Mouse (Mus musculus) spleen, postnatal 36 days (tissue): ENCODE results near the gene Klrb1c.
"Not testable (repeated sequence)": the region's sequence is repeated elsewhere in the genome, so short reads cannot be mapped to it uniquely, and the experiment has no call there.

Experiments used
- DNase-seq, 2 experiments: peaks; one replicate each; pipeline ENCODE4 v3.0.0; 2022; ENCODE audit warnings: low spot score in 2 of 2, mixed read lengths in 1 of 2

Gene Klrb1c

DNA sequence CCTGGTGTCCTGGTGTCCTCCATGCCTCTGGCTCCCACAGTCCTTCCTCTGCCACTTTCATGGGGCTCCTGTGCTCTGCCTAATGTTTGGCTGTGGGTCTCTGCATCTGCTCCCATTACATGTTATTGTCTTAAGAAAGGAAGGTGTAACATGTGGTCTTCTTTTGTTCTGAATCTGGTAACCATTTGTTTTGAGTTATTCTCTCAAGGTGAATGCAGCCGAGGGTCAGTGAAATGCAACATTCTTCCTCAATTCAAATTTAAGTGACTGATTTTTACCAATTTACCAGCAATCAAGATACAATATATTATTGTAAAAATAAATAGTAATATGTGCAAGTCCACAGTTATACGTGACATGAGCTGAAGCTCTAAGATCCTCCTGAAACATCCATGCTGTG is at the start of gene Klrb1c:
Gene Klrb1c (minus strand): TSS at position 101 of the 400 bp plus-strand sequence.
- DNase-seq: no peak

DNA sequence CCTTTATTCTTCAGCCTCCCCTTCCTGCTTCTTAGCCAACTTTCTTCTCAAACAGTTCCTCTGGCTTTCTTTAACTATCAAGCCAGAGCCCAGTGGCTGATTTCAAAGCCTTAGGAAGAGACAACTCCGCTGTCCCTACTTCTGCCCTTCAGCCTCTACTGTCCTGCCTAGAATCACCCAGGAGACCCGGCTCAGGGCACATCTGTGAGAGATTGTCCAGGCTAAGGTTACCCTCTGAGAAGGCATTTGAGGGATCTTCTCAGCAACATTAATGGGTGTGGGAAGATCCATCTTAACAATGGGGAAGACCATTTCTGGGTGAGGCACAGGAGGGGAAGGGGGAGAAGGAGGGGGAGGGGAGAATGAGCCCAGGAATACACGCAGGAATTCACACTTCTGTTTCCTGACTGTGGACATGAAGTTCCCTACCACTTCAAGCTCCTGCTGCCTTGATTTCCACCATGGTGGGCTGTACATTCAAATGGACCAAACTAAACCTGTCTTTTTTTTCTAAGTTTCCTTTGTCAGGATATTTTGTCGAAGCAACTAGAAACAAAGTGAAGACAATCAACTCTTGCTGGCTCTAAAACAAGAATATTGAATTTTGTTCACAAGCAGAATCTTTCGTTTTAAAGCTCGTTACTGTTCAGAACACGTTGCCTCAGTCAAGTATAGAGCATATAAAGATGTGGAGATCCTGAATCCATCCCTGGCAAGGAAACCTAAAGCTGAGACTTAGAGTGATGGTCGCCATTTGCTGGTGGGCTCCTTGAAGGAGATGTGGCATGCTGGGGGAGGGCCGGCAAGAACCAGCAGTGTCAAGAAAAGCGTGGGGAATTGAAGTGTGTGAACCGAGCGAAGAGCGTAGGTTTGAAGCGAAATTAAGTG is 48.7 kb upstream of the Klrb1c start:
- DNase-seq: no peak

DNA sequence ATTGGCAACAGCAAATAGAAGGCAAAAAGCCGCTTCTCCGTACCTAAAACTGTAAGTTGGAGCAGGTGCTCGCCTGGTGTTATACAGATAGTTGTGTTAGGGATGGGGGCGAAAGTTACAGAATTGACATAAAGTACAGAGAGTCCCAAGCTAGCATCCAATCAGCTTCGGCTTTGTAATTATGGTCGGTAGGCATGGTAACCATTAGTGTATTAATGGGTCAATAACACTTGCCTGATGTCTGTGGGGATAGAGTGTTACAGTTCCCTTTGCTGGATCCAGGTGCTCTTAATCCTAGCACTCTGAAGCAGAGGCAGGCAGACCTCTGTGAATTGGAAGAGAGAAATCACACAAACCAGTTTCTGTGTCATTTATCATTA is 47.9 kb upstream of the Klrb1c start:
- DNase-seq: no peak

DNA sequence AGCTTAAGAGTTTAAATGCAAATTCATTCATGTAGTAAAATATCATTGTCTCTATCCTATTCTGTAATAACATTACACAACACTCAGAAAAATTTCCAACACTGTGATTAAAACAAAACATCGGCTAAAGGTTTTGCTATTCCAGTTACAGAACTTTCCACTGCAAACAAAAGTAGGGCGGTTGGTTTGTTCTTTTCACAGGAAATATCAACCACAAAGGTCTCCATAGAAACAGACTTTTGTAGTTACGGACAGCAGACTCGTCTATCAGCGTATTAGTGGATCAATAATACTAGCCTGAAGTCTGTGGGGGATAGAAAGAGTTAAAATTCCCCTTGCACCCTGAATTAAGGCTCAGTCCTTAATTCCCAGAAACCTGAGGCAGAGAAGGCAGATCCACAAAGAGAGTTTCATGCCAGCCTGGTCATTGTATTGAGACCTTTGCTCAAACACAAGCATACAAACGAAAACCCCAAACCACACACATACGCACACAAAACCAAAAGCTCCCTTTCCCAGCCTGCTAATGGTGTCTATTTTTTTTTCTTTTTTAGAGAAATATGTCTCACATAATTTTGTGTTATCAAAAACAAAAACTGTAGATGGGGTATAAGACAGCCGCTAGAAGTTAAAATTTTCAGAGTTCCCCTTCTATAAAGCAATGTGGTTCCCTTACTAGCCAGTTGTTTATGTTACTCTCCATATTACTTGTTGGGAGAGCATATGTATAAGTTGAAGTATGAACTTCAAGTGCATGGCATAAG is 47.4 kb upstream of the Klrb1c start:
- DNase-seq: no peak

DNA sequence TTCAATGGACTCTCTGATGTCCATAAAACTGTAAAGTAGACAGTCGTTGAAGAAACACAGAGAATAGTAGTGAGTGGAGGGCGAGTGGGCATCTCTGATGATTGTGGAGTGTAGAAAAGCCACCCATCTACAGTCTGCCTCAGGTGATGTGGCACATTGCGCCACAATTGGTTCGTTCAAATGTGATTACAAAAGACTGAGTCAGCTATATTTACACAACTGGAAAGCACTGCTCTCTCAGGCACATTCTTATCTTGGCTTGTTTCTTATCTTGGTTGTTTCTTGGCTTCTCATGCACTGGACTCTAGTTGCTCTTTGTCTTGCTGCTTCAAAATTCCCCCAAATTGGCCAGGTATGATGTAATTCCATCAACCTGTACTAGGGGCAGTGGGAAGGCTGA is 46.6 kb upstream of the Klrb1c start:
- DNase-seq: no peak

DNA sequence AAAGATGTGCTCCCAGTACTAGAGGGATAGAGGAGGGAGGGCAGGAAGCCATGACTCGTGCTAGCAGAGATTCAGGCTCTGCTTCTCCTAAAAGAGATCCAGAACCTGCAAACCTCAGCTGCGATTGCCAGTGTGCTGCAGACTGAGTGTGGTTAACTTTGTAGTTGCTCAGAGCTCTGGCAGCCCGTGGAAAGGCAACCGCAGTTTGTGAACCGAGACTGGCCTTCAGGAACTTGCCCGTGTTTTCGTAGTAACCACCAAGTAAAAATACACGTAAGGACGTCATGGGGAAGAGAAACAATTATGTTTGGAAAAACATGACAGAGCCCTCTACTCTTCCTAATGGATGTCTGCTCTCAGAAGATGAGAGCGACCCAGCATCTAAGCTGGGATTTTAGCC is 44.0 kb upstream of the Klrb1c start:
- DNase-seq: no peak

DNA sequence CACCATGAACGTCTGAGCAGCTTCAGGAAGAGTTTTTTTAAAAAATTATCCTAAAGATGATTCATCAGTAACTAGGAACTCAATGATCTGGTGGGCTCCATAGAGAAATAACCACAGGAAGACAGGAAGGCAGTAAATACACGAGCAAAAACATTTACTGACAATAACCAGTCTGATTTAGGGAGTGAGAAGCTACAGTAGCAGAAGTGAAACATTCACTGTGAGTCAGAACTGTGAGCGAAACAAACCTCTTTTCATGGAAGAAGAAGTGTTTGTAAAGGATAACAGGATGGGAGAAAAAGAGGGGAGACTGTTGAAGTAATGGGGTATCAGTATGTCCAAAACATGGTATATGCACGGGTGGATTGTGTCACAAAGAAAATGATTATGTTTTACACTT is 40.8 kb upstream of the Klrb1c start:
- no peak for DNase-seq

DNA sequence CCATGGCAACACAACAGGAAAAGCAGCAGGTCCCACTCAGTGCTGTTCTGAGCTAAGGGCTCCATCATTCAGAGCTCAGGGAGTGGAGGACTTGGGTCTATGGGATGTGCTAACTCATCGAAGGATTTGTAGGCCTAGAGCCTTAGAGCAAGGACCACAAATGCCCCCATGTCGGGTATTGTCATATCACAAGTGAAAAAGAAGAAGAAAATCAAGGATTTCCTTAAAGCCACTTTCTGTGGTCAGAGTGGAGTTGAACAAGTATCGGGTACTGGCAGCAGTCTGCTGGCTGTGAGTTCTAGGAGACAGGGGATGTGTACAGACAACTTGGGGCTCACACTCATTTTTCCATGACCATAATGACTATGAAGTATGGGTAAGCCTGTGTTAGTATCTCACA is 37.8 kb upstream of the Klrb1c start:
- no peak for DNase-seq

DNA sequence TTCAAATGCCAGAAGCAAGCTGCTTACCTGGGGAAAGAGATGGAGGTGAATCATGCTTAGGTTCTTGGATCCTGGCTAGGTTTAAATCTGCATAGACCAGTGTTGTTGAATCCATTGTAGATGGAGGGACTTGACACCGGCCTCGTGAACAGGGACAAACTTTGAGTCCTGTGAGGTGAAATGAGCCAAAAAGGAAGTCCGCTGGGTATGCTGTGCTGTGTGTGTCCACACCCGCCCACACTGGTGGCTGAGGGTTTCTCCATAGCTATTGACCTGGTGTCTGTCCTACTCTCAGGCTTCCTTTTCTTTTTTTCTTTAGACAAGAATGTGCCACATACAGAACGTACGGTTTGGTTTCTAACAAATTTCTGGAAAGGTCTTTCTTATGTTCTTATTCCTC is 37.1 kb upstream of the Klrb1c start, which contains the start of the genes Gm44511 and Klrb1b:
Gene Gm44511 (minus strand): TSS at position 184 of the 400 bp plus-strand sequence.
Gene Klrb1b (minus strand): TSS at position 200 of the 400 bp plus-strand sequence.
- DNase-seq: no peak

DNA sequence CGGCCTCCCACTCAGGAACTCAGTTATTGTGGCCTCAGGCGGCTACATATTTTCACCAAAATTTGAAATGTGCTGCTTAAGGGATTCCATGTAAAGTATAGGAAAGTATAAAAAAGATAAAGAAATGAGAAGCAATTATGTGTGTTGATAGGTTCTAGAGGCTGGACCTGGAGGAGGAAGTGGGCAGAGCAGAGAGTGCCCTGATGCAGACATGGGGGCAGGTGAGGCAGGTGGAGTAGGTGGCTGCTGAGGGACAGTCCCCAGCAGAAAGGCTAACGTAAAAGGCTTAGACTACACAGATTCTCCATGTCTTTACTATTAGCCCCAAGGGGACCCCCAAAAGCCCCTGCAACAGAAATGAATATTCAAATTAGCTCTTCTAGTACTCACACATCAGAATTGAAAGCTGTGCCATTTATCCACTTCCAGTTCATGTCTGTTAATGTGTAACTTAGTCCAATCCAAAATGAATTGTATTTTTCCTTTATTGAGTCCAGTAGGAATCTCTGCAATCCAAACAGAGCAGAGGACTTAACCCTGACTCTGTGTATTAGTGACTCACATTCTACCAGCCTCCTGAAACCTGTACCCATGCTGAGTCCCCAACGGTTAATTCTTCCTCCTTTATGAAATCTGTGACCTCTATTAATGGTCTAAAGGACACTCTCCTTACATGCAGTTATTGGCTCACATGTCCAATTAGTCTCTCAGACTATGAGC is 29.2 kb upstream of the Klrb1c start:
- no peak for DNase-seq

DNA sequence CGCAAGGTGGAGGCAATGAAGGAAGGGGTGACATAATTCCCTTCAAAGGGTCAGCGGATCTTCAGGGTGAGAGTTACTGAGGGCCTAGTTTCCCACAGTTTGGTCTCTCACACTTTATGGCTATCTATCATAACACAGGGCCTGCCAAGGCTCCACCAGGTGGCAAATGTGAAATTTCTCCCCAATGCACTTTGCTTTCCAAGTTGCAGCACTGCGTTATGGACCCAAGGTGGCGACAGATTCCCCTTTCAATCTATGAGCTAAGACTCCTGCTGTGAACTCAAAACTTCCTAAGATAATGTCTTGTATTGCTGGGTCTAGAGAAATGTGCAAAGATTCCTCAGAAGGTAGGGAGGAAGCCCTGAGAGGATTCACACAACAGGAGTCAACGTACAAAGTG is 19.5 kb upstream of the Klrb1c start:
- peak; percentile 56 to 68 for DNase-seq

DNA sequence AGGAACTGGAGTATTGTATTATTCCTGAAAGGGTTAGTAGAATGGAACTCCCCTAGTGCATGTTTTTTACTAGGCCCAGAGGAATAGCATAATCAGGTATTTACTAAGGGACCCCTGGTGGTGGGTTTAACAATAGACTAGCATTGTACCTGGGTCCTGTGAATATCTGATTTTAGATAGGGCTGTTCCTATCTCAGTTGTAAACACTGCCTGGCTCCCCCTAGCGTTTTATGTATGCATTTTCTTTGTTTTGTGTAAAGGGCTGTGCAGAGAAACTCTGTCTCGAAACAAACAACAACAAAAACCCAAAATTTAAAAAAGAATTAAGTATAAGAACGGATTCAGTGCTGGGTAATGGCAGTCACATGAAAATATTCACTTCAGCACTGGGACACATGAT is 18.0 kb upstream of the Klrb1c start:
- no peak for DNase-seq

DNA sequence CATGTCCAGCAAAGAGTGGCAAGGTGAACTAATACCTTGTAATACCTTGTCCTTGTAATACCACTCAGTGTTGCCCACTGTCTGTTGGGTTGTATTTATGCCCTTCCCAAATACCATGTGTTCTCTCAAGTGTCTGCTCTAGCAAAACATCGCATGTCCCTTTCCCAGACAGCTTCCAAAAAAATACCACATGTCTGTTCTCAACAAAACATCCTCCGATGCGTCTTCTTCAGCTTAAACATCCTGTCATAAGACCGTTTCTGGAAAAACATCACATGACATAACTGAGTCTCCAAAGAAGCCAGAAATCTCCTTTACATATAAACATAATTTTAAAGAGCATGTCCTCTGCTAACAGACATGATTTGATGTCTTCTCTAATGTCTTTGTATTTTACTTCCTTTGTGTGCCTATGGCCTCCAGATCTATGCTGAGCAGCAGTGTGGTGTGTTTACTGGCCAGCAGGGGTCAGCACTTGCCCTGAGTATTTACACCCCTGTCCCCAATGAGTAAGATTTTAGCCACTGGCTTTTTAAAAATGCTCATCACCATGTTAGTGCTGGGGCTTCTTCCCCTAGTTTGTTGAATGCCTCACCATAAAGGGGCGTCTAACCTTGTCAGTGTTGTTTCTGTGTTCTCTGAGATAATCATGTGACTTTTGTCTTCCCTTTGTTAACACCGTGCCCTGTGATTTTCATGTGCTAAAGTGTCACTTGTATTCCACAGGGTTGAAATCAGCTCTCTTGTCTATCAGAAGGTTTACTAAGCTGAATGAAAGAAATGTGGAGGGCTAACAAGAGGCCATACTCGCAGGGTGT is 16.0 kb upstream of the Klrb1c start:
- DNase-seq: peak; percentile 64 to 67

DNA sequence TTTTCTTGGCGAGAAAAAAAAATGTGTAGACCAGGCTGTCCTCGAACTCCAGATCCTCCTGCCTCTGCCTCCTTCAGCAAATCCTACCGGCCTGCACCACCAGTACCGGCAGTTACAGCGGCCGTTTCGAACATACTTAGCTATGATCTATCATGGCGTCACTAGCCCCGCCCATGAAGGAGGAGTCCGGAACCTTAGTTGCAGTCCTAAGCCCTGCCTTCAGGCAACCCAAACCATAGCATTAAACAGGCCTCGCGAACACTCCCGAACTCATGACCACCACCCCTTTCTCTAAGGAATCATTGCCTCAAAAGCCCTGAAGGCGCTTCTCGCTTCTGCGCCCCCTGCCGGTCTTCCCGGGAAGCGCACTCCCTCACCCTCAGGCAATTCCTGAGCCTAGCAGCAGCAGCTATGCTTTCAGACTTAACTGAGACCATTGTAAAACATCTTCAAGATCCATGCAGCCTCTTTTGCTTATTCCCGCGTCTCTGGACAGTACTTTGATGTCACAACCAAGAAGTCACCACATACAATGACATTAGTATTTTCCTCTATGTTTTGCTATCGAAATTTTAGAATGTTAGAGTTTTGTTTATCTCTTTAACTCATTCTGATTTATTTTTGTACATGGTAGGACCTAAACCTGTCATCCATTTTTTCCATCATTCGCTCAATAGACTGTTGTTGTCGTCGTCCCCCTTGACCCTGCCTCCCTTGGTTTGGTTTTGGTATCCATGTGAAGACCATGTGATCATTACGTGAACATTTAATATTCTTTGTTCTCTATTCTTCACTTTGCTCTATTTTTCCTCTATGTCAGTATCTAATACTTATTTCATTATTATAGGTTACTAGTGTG is 14.2 kb upstream of the Klrb1c start:
- peak; percentile 91 to 93 for DNase-seq

DNA sequence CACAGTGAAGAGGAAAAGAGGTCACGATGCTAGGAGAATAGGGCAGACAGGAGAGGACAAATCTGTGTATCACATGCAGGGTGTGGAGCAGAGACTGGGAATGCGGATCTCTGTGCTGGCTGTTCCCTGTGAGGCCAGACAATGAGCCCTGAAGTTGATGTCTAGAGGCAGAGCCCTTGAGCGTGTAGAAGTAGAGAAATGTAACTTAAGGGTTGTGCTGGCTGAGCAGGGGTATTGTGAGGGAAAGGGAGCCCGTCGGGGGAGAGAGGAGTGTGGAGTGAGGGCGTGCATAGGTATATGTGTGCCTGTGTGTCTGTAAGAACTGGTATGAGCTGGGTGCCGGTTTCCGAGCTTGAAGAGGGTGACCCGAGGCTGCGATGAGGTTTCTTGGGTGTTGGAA is 13.5 kb upstream of the Klrb1c start:
- DNase-seq: no peak

DNA sequence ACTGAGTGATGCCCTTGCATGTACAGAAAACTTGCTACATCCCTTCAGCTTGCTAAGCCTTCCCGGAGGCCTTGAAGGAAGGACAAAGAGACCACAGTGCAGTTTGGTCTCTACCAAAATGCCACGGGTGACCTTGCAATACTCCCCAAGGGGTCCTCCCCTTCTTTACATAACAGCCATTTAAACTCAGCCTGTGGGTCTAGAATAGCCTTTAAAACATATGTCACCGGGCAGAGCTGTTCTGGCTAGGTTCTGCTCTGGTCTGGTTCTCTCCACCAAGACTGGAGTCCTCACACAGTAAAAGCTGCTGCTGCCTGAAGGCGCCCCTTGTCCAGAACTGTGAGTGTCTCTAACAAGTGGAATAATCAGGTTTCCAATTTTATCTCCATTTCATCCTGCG is 11.7 kb upstream of the Klrb1c start:
- DNase-seq: not testable (repeated sequence)

DNA sequence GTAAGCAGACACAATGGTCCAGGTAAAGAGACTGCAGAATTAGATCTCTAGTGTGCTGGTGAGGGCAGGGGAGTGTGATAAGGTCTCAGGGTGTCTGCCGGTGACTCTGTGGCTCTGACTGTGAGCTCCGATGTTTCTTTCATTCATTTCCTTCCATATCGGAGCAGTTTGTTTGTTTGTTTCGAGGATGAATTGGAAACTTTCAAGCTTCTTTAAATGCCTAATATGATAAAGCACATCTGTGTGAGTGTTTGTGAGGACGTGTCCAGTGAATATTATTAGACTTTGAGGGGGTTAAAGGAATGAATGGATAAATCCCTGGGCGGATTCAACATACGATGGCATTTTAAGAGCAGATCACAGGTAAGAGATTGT is 10.9 kb upstream of the Klrb1c start:
- no peak for DNase-seq

DNA sequence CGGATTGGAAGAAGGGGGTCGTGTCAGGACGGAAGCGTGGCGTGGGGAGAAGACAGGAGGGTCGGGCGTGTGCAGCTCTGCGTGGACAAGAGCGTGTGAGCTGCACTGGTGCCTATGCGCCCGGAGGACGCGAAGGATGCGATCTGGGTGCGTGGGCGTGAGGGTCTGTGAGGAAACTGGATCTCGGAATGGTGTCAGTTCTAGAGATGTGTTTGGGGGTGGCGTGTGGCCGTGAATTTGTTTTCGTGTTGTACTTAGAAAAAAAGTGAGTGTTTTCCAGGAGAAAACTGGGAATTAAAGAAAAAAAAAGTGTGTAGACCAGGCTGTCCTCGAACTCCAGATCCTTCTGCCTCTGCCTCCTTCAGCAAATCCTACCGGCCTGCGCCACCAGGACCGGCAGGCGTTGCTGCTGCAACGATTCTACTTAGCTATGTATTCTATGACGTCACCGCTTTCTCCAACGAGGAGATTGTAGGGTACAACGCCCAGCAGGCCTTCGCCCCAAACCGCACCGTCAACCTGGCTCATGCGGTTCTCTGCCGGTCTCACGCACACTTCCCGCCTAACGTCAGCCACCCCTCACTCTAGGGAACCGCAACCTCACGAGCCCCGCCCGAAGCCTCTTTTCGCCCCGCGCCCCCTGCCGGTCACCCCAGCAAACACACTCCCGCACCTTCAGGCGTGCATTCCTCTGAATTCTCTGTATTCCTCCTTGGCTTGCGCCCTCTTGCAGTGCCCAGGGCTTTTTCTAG is 10.3 kb upstream of the Klrb1c start:
- DNase-seq: peak; percentile 75 to 81

DNA sequence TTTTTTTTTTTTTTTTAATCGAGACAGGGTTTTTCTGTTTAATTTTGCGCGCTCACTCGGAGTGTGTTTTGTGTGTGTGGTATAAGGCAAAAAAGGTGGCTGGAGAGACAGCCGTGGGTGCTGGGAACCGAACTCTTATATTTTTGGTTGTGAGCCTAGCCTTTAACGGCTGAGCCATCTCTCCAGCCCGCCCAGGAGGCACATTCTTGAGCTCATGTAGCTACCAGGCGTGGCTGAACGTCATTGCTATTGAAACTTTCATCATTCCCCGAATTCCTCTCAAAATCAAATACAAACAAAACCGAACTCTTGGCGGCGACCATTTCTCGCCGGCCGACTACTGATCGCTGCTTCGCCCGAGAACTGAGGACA is 9.7 kb upstream of the Klrb1c start:
- DNase-seq: peak; percentile 61 to 65
